Mouse (Mus musculus) liver, postnatal 0 days (tissue): Measurements from ENCODE around the gene Ntn1. TPM values are rescaled to one million over a fixed set of nuclear protein-coding genes. Genes with fewer than 3 reads are reported as not detected.
A peak's percentile ranks its signal among the peaks of the same experiment; 100 is the strongest.

Source experiments
- ATAC-seq: fragments of 200-750 bp; cut with Nextera tagmentation; 2 replicates; pipeline ENCODE4 v1.8.0; 2017; ENCODE audit warnings: mild to moderate bottlenecking, moderate library complexity
- DNase-seq: peaks from one replicate; pipeline ENCODE4 v3.0.0-alpha.2; 2016
- H3K27ac ChIP-seq: fragments of 300-500 bp; sonication (generic); 2 replicates; pipeline ENCODE4 v1.5.1; 2014; ENCODE audit warnings: antibody characterized with exemption, moderate library complexity, mild to moderate bottlenecking, low read depth
- H3K27me3 ChIP-seq: fragments of 300-500 bp; sonication (generic); 2 replicates; pipeline ENCODE4 v1.6.1; 2014; ENCODE audit warnings: low read length, control low read depth, mixed read lengths; ENCODE audit not compliant: insufficient read depth
- H3K36me3 ChIP-seq: fragments of 300-500 bp; sonication (generic); replicated peaks from 2 replicates; pipeline ENCODE4 v1.6.1; 2014; ENCODE audit warnings: mild to moderate bottlenecking, control low read depth, low read length, moderate library complexity, mixed read lengths; ENCODE audit not compliant: insufficient read depth
- H3K4me1 ChIP-seq: fragments of 300-500 bp; sonication (generic); 2 replicates; pipeline ENCODE4 v1.6.1; 2014; ENCODE audit warnings: antibody characterized with exemption, mild to moderate bottlenecking, control low read depth; ENCODE audit not compliant: insufficient read depth
- H3K4me2 ChIP-seq: fragments of 300-500 bp; sonication (generic); 2 replicates; pipeline ENCODE4 v1.6.1; 2014; ENCODE audit warnings: low read depth, mild to moderate bottlenecking, low read length, moderate library complexity, mixed read lengths
- H3K4me3 ChIP-seq: fragments of 300-500 bp; sonication (generic); 2 replicates; pipeline ENCODE4 v1.5.1; 2014; ENCODE audit warnings: low read depth, low read length
- H3K9ac ChIP-seq: fragments of 300-500 bp; sonication (generic); replicated peaks from 2 replicates; pipeline ENCODE4 v1.6.1; 2014; ENCODE audit warnings: mild to moderate bottlenecking, moderate library complexity
- H3K9me3 ChIP-seq: fragments of 300-500 bp; sonication (generic); 2 replicates; pipeline ENCODE4 v1.6.1; 2016; ENCODE audit warnings: mild to moderate bottlenecking, control low read depth, low read length, mixed read lengths
- CTCF ChIP-seq: sonication (generic); IDR thresholded peaks from 2 replicates; pipeline ENCODE4 v1.5.1; 2016; ENCODE audit warnings: antibody characterized with exemption, low read depth
- EP300 ChIP-seq: IDR thresholded peaks from 2 replicates; pipeline ENCODE4 v1.6.1; 2016; ENCODE audit warnings: antibody characterized with exemption, low read depth, mild to moderate bottlenecking
- WGBS: fragments of 180-500 bp; shearing (Covaris S2); extraction: QIAGEN DNeasy Blood & Tissue Kit; methylation state at CpG from one replicate; pipeline ENCODE4 v1.1.7; 2014; ENCODE audit not compliant: insufficient replicate concordance; 5-methylcytosine and 5-hydroxymethylcytosine counted together
- polyA plus RNA-seq: library from polyadenylated mRNA; unstranded; fragments of >200 nt; fragmentation: Nextera tagmentation; extraction: Ambion mirVana; gene quantifications from 2 replicates; pipeline ENCODE4 v1.2.1, GENCODE M21; 2015

Gene Ntn1
- polyA plus RNA-seq, 1 experiment from 2014 or later: 0.76 TPM

- no peaks in the 10 kb centered on the region for H3K9me3 ChIP-seq
- H3K4me1 ChIP-seq: peaks cover 6% of the 10 kb centered on the region
- no peak overlapping the region for H3K27ac ChIP-seq
- DNase-seq (no peak), ATAC-seq (no peak)
- no peaks in the 10 kb centered on the region for H3K36me3 ChIP-seq
- WGBS: 1% methylated on average over 50 of the region's 57 CpGs
- peak overlapping the region; percentile 37 for H3K4me3 ChIP-seq
- TF ChIP-seq EP300 (no peak), CTCF (peak; percentile 18; the same call in 1 of the 2 replicates)
- no peak overlapping the region for H3K9ac ChIP-seq
- peak overlapping the region; percentile 59 for H3K4me2 ChIP-seq
- peaks cover 78% of the 10 kb centered on the region for H3K27me3 ChIP-seq
Observed at GRCm38 (mm10) chr11:68400021-68400671, 477 bp downstream of the Ntn1 start.

- 2% methylated on average over 45 of the region's 47 CpGs for WGBS
- peaks cover 83% of the 10 kb centered on the region for H3K27me3 ChIP-seq
- H3K4me1 ChIP-seq: peaks cover 6% of the 10 kb centered on the region
- H3K4me3 ChIP-seq: peak overlapping the region; percentile 37
- H3K9ac ChIP-seq: no peak overlapping the region
- H3K27ac ChIP-seq: no peak overlapping the region
- TF ChIP-seq CTCF (no peak), EP300 (no peak)
- H3K4me2 ChIP-seq: peak overlapping the region; percentile 59
- no peaks in the 10 kb centered on the region for H3K9me3 ChIP-seq
- H3K36me3 ChIP-seq: no peaks in the 10 kb centered on the region
- ATAC-seq (no peak), DNase-seq (no peak)
Observed at GRCm38 (mm10) chr11:68399548-68400020, 1.0 kb downstream of the Ntn1 start.

- WGBS: 9% methylated on average over 24 of the region's 24 CpGs
- H3K9ac ChIP-seq: no peak overlapping the region
- H3K27ac ChIP-seq: no peak overlapping the region
- H3K4me1 ChIP-seq: peaks cover 6% of the 10 kb centered on the region
- H3K36me3 ChIP-seq: no peaks in the 10 kb centered on the region
- H3K27me3 ChIP-seq: peaks cover 87% of the 10 kb centered on the region
- peak overlapping the region; percentile 37; the same call in 1 of the 2 replicates for H3K4me3 ChIP-seq
- DNase-seq: no peak
- peak overlapping the region; percentile 59 for H3K4me2 ChIP-seq
- no peaks in the 10 kb centered on the region for H3K9me3 ChIP-seq
- TF ChIP-seq CTCF (no peak), EP300 (no peak)
- no peak for ATAC-seq
Observed at GRCm38 (mm10) chr11:68398891-68399547, 1.6 kb downstream of the Ntn1 start.

- no peak overlapping the region for H3K27ac ChIP-seq
- no peak overlapping the region for H3K4me2 ChIP-seq
- H3K27me3 ChIP-seq: peaks cover 93% of the 10 kb centered on the region
- H3K36me3 ChIP-seq: no peaks in the 10 kb centered on the region
- H3K4me1 ChIP-seq: peaks cover 6% of the 10 kb centered on the region
- 59% methylated on average over 5 of the region's 5 CpGs for WGBS
- no peak overlapping the region for H3K4me3 ChIP-seq
- ATAC-seq (no peak), DNase-seq (no peak)
- H3K9me3 ChIP-seq: no peaks in the 10 kb centered on the region
- H3K9ac ChIP-seq: no peak overlapping the region
- TF ChIP-seq CTCF (no peak), EP300 (no peak)
Observed at GRCm38 (mm10) chr11:68395546-68395945, 5.1 kb downstream of the Ntn1 start.

GRCm38 (mm10) chr11:68394749-68395148, 5.9 kb downstream of the Ntn1 start:
- H3K36me3 ChIP-seq: no peaks in the 10 kb centered on the region
- DNase-seq (no peak), ATAC-seq (no peak)
- no peak for TF ChIP-seq CTCF
- TF ChIP-seq EP300: no peak
- WGBS: 35% methylated on average over 4 of the region's 4 CpGs
- no peak overlapping the region for H3K4me3 ChIP-seq
- peaks cover 92% of the 10 kb centered on the region for H3K27me3 ChIP-seq
- H3K9me3 ChIP-seq: no peaks in the 10 kb centered on the region
- no peak overlapping the region for H3K4me2 ChIP-seq
- no peak overlapping the region for H3K9ac ChIP-seq
- no peak overlapping the region for H3K27ac ChIP-seq
- peaks cover 2% of the 10 kb centered on the region; the same call in 1 of the 2 replicates for H3K4me1 ChIP-seq

GRCm38 (mm10) chr11:68393897-68394490, 6.6 kb downstream of the Ntn1 start:
- TF ChIP-seq EP300: no peak
- no peak for TF ChIP-seq CTCF
- no peak overlapping the region for H3K4me2 ChIP-seq

More at GRCm38 (mm10) chr11:68393897-68394490, 6.6 kb downstream of the Ntn1 start:
- H3K27me3 ChIP-seq: peaks cover 91% of the 10 kb centered on the region
- H3K9me3 ChIP-seq: no peaks in the 10 kb centered on the region
- WGBS: 33% methylated on average over 2 of the region's 2 CpGs
- DNase-seq (no peak), ATAC-seq (no peak)
- no peak overlapping the region for H3K9ac ChIP-seq
- no peak overlapping the region for H3K4me3 ChIP-seq
- H3K27ac ChIP-seq: no peak overlapping the region
- H3K4me1 ChIP-seq: no peaks in the 10 kb centered on the region
- H3K36me3 ChIP-seq: no peaks in the 10 kb centered on the region
